Mouse (Mus musculus) kidney, adult 18-20 months (tissue): ENCODE measurements around the gene Rap1a.

Source experiments
- DNase-seq: peaks from one replicate; pipeline ENCODE4 v3.0.0; 2021

Gene Rap1a

GRCm38 (mm10) chr3:105680346-105680745 is 120.8 kb downstream of the Rap1a start:
- DNase-seq = no peak
